Mouse (Mus musculus) C2C12 (cell line): ENCODE measurements around the gene Rarres2. TPM values are rescaled to one million over a fixed set of nuclear protein-coding genes. Genes with fewer than 3 reads are reported as not detected.
"Not testable (repeated sequence)": the region's sequence is repeated elsewhere in the genome, so short reads cannot be mapped to it uniquely, and the experiment has no call there.

Source experiments
- H3K27me3 ChIP-seq: one replicate; pipeline ENCODE4 v1.6.1; 2011; ENCODE audit not compliant: control insufficient read depth, insufficient read depth, insufficient read length
- H3K36me3 ChIP-seq: one replicate; pipeline ENCODE4 v1.6.1; 2011; ENCODE audit not compliant: control insufficient read depth, insufficient read depth
- H3K4me3 ChIP-seq: one replicate; pipeline ENCODE4 v1.5.1; 2011; ENCODE audit warnings: mild to moderate bottlenecking, control low read depth; ENCODE audit not compliant: poor library complexity, insufficient read depth, severe bottlenecking
- H3K79me2 ChIP-seq: one replicate; pipeline ENCODE4 v1.6.1; 2011; ENCODE audit not compliant: control insufficient read depth, insufficient read depth
- H3K79me3 ChIP-seq: one replicate; pipeline ENCODE4 v1.6.1; 2011; ENCODE audit warnings: low read depth, control low read depth
- H3ac ChIP-seq: one replicate; pipeline ENCODE3; 2011; ENCODE audit warnings: low read depth; ENCODE audit not compliant: control insufficient read depth, insufficient read length
- CEBPB ChIP-seq: IDR thresholded peaks from one replicate; pipeline ENCODE4 v1.6.1; 2011; ENCODE audit warnings: low read depth, mild to moderate bottlenecking, control low read depth, moderate library complexity
- CTCF ChIP-seq: IDR thresholded peaks from one replicate; pipeline ENCODE4 v1.5.1; 2011; ENCODE audit not compliant: control insufficient read depth, insufficient read depth, insufficient read length
- FOSL1 ChIP-seq: IDR thresholded peaks from one replicate; pipeline ENCODE4 v1.8.0; 2011; ENCODE audit warnings: mild to moderate bottlenecking, low read length; ENCODE audit not compliant: poor library complexity, insufficient read depth, severe bottlenecking
- MAX ChIP-seq: IDR thresholded peaks from one replicate; pipeline ENCODE4 v1.6.1; 2011; ENCODE audit warnings: mild to moderate bottlenecking, control low read depth
- MYOD1 ChIP-seq: IDR thresholded peaks from one replicate; pipeline ENCODE4 v1.6.1; 2011; ENCODE audit warnings: low read depth; ENCODE audit not compliant: control insufficient read depth, insufficient read length
- MYOG ChIP-seq: IDR thresholded peaks from one replicate; pipeline ENCODE4 v1.6.1; 2011; ENCODE audit not compliant: control insufficient read depth, insufficient read length; ENCODE audit errors: extremely low read depth
- USF1 ChIP-seq: IDR thresholded peaks from one replicate; pipeline ENCODE4 v1.6.1; 2011; ENCODE audit warnings: low read depth, mild to moderate bottlenecking, control low read depth, moderate library complexity
- polyA plus RNA-seq: library from polyadenylated mRNA; unstranded; fragments of >200 nt; fragmentation: generic; extraction: Trizol; gene quantifications from one replicate; pipeline ENCODE4 v1.2.1, GENCODE M21; 2012; ENCODE audit warnings: missing spikeins

Gene Rarres2
- polyA plus RNA-seq, 1 experiment, result 0.08 TPM

DNA sequence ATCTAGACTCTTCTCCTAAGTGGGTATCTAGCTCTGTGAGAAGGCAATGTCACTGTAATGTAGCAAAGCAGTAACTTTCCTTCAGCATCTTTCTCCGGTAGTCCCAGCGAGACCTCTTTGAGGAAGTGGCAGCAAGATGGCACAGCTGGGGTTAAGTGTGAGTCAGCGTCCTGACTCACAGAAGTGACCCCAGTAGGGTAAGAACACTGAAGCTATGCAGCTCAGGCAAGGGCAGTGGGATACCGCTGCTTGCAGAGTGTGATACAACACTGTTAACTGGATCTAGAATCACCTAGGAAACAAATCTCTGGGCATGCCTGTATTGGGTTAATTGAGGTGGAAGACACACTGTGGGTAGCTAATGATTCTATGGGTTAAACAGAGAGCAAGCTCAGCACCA is 36.5 kb downstream of the Rarres2 start:
- no peaks in the 10 kb centered on the region for H3K79me2 ChIP-seq
- H3K27me3 ChIP-seq, result no peaks in the 10 kb centered on the region
- H3K79me3 ChIP-seq, result no peaks in the 10 kb centered on the region
- H3K4me3 ChIP-seq, result no peak overlapping the region
- TF ChIP-seq FOSL1, result peak; percentile 46
- no peak for TF ChIP-seq CTCF
- H3K36me3 ChIP-seq, result peaks cover 9% of the 10 kb centered on the region
- no peak overlapping the region for H3ac ChIP-seq

DNA sequence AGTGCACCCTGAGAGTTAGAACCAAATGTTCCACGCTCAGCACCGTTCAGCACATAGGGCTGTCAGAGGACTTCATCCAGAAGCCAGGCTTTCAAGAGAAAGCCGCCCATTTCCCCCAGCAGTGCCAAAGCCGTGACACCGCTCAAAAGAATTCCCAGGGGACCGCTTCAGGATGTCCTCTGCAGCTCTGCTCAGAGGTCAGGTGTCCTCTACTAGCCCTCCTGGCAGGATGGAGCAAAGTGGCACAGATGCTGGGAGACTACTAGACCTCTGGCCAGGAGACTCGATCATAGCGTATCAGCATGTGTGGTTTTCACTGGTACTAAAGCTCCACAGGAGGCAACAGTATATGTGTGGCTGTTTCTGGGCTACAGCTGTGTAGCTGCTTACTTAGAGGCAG is 37.7 kb downstream of the Rarres2 start:
- no peaks in the 10 kb centered on the region for H3K79me3 ChIP-seq
- H3K36me3 ChIP-seq, result peaks cover 9% of the 10 kb centered on the region
- TF ChIP-seq CEBPB, result no peak
- TF ChIP-seq USF1, result no peak
- TF ChIP-seq MAX, result no peak
- no peak for TF ChIP-seq MYOG
- no peak for TF ChIP-seq CTCF
- no peak for TF ChIP-seq FOSL1
- no peaks in the 10 kb centered on the region for H3K79me2 ChIP-seq
- H3K27me3 ChIP-seq, result no peaks in the 10 kb centered on the region
- no peak overlapping the region for H3K4me3 ChIP-seq
- H3ac ChIP-seq, result no peak overlapping the region

DNA sequence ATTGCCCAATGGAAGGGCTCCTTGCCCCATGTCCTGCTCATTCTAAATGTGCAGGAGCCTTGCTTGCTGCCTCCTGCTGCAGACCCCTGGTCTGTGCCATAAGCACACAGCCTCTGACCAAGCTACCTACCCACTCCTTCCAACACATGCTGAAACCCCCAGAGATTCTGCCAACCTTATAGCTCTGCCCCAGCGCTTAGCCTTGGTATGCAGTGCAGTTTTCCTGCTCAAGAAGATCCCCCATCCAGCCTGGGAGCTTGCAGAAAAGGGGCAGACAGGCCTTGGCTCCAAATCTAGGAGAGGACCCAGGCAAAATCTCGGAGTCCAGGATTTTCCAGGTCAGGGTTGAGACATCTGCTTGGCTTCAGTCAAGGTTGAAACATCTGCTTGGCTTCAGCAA is 39.1 kb downstream of the Rarres2 start:
- Histone ChIP-seq H3K4me3 (no peak overlapping the region), H3ac (no peak overlapping the region), H3K79me3 (no peaks in the 10 kb centered on the region), H3K36me3 (peaks cover 19% of the 10 kb centered on the region), H3K79me2 (no peaks in the 10 kb centered on the region), H3K27me3 (no peaks in the 10 kb centered on the region)
- no peak for TF ChIP-seq MAX

DNA sequence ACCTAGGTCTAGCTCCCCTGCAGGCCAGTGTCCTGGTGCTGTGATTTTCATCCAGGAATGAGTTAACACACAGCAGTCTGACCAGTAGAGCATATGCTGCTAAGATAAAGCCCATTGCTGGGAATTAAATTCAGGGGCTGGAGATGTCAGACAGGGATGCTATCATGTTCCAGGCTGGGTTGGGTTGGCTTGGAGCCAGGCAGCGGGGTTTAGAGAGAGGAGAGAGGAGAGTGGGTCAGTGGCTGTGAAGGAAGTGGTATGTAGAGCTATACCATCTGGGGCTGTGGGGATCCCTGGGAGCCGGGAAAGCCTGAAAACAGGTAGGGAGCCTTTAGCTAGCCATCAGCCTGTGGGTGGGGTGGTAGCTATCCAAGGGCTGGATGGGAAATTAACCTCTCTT is 41.7 kb downstream of the Rarres2 start:
- Histone ChIP-seq H3K79me3 (no peaks in the 10 kb centered on the region), H3K4me3 (no peak overlapping the region), H3K79me2 (no peaks in the 10 kb centered on the region), H3ac (no peak overlapping the region), H3K27me3 (no peaks in the 10 kb centered on the region), H3K36me3 (peaks cover 19% of the 10 kb centered on the region)
- TF ChIP-seq CEBPB (no peak), MAX (no peak), MYOG (no peak), FOSL1 (no peak), MYOD1 (no peak), CTCF (no peak), USF1 (no peak)

DNA sequence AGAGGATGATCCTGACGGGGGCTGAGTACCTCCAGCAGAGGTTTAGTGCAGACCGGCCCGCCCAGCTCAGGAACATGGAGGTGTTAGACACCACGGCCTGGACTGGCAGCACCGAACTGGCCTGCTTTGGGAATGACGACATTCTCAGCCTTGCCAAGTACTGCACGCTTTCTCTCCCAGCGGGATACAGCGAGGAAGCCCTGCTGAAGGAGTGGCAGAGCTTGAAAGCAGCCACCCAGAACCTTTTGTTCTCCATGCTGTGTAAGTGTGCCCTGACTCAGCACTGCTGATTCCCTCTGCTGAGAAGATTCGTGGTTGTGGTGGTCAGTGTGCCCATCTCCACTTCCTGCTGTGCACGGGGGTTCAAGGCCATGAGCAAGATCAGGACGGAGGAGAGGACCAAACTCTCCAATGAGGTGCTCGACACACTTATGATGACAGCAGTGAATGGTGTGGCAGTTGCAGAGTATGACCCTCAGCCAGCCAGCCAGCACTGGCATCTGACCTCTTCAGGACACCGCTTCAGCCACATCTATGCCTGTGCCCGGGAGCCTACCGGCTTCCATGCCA is 42.6 kb downstream of the Rarres2 start:
- no peak for TF ChIP-seq CEBPB
- Histone ChIP-seq H3ac (no peak overlapping the region), H3K79me3 (no peaks in the 10 kb centered on the region), H3K36me3 (peaks cover 19% of the 10 kb centered on the region), H3K79me2 (no peaks in the 10 kb centered on the region), H3K4me3 (no peak overlapping the region), H3K27me3 (no peaks in the 10 kb centered on the region)

DNA sequence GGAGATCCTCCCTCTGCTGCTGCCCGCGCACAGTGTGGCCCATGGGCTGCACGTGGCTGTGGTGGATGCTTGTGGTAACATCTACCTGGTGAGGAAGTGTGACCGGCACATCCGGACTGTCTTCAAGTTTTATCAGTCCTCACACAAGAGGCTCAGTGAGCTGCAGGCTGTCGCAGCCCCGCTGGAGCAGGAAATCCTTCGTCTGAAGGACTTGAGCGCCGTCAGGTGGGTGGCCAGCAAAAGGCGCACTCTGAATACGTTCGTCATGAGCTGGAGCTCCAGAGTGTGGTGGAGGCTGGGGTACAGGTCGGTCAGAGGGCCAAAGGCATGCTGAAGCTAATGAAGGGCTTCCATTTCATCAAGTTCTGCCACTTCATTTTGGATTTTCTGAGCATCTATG is 43.3 kb downstream of the Rarres2 start:
- Histone ChIP-seq H3K79me2 (no peaks in the 10 kb centered on the region), H3K4me3 (no peak overlapping the region), H3K36me3 (peaks cover 19% of the 10 kb centered on the region), H3ac (no peak overlapping the region), H3K27me3 (no peaks in the 10 kb centered on the region), H3K79me3 (no peaks in the 10 kb centered on the region)
- TF ChIP-seq USF1 (no peak), MYOD1 (no peak), MYOG (no peak), MAX (no peak), CEBPB (no peak), CTCF (no peak), FOSL1 (no peak)

DNA sequence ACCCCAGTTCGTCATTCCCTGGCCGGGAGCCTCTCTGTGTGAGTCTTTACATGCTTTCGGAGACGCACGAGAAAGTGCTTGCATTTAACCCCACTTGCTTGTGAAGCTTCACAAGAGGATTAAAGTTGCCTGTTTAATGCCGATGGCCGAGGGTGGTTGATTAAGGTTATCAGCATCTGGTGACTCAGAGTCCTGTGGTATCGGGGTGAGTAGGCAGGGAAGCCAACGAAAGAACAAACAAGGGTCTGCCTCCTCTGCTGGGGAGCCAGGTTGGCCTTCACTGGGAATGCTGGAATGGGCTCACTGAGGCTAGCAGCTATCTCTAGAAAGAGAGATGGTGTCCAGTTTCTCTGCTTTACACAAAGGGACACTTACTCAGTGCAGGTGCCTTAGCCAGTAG is 44.7 kb downstream of the Rarres2 start:
- Histone ChIP-seq H3K27me3 (no peaks in the 10 kb centered on the region), H3K36me3 (peaks cover 19% of the 10 kb centered on the region), H3K79me3 (no peaks in the 10 kb centered on the region), H3K4me3 (no peak overlapping the region), H3K79me2 (no peaks in the 10 kb centered on the region), H3ac (no peak overlapping the region)
- TF ChIP-seq MAX (no peak), MYOG (no peak), MYOD1 (no peak), FOSL1 (no peak), CTCF (no peak), CEBPB (no peak), USF1 (no peak)

DNA sequence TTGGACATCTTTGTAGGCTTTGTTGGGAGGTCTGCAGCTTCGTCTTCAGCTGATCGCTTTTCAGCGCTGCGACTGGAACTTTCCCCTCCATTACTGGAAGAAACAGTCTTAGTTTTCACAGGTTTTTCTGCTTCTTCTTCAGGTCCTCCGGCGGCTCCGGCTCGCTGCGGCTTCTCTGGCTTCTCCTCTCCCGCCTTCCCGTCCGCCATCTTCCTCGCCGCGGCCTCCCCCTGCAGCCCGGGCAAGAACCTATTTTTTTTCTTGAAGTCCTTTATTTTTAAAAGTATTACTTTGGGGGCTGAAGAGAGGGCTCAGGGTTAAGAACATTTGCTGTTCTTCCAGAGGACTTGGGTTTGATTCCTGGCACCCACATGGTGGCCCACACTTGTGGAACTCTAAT is 47.7 kb downstream of the Rarres2 start:
- not testable (repeated sequence) for H3K79me2 ChIP-seq, H3K79me3 ChIP-seq, H3K27me3 ChIP-seq, H3ac ChIP-seq, H3K4me3 ChIP-seq
- H3K36me3 ChIP-seq, result peaks cover 11% of the 10 kb centered on the region
